Mouse (Mus musculus) stomach, postnatal 0 days (tissue): ENCODE results near the gene Stag1.

Experiments
- CTCF ChIP-seq: IDR thresholded peaks from 2 replicates; pipeline ENCODE4 v1.5.1; 2016; ENCODE audit warnings: antibody characterized with exemption, low read depth, mild to moderate bottlenecking, moderate library complexity
- EP300 ChIP-seq: optimal IDR thresholded peaks from 2 replicates; pipeline ENCODE3; 2016; ENCODE audit warnings: antibody characterized with exemption

GRCm38 (mm10) chr9:100979260-100979659 lies 381.7 kb downstream of the Stag1 start:
- TF ChIP-seq CTCF (no peak), EP300 (no peak)
